Comparison of ENCODE assay signal across 10 mouse cellular contexts in genomic region chr11:79806417-79806816, GRCm38 (mm10).
A peak's percentile ranks its signal among the peaks of the same experiment; 100 is the strongest.
DNase-seq lines count a peak whose midpoint lies in the region; ATAC-seq and TF ChIP-seq lines count a peak whose summit lies in the region.
"Had no signal": no experiment of that assay in that cellular context is flagged by ENCODE, and none has a peak within 500 bp of the region (broad histone marks: within the 10 kb centered on the region; RNA-seq: fewer than 3 reads in every experiment).

No protein-coding gene starts in this region.

- no peak overlapping the region for H3K4me3 ChIP-seq in forebrain, embryonic 12.5 days (replicated peaks)
- no peak overlapping the region for H3K4me3 ChIP-seq in forebrain, postnatal 0 days (ENCODE audit: low read depth, low read length)
- H3K4me3 ChIP-seq in kidney, embryonic 16.5 days (ENCODE audit: low read length) = no peak overlapping the region
- H3K4me3 ChIP-seq in embryonic facial prominence, embryonic 14.5 days (ENCODE audit: low read depth, low read length) = no peak overlapping the region
- no peak overlapping the region for H3K4me3 ChIP-seq in limb, embryonic 12.5 days (replicated peaks)

- H3K9ac ChIP-seq in forebrain, embryonic 12.5 days = no peak overlapping the region
- no peak overlapping the region for H3K9ac ChIP-seq in forebrain, postnatal 0 days
- H3K9ac ChIP-seq in kidney, embryonic 16.5 days (replicated peaks; ENCODE audit: low read length) = no peak overlapping the region
- H3K9ac ChIP-seq in embryonic facial prominence, embryonic 14.5 days (ENCODE audit: low read depth, low read length) = no peak overlapping the region
- H3K9ac ChIP-seq in limb, embryonic 12.5 days (replicated peaks) = no peak overlapping the region

- no peaks in the 10 kb centered on the region for H3K36me3 ChIP-seq in forebrain, embryonic 12.5 days (replicated peaks)
- H3K36me3 ChIP-seq in forebrain, postnatal 0 days (ENCODE audit: insufficient read depth) = no peaks in the 10 kb centered on the region
- no peaks in the 10 kb centered on the region for H3K36me3 ChIP-seq in kidney, embryonic 16.5 days (ENCODE audit: insufficient read depth, low read length)
- H3K36me3 ChIP-seq in embryonic facial prominence, embryonic 14.5 days (ENCODE audit: control insufficient read depth, insufficient read depth, low read length) = no peaks in the 10 kb centered on the region
- no peaks in the 10 kb centered on the region for H3K36me3 ChIP-seq in limb, embryonic 12.5 days

- 0 out of 2 replicates have a peak overlapping the region, but pooled peaks have one; percentile 3 for H3K27ac ChIP-seq in forebrain, embryonic 12.5 days
- H3K27ac ChIP-seq in forebrain, postnatal 0 days (ENCODE audit: low read depth, low read length) = no peak overlapping the region
- peak overlapping the region; percentile 80 for H3K27ac ChIP-seq in kidney, embryonic 16.5 days (ENCODE audit: low read length)
- peak overlapping the region; percentile 86 for H3K27ac ChIP-seq in embryonic facial prominence, embryonic 14.5 days (replicated peaks; ENCODE audit: low read depth, low read length)
- H3K27ac ChIP-seq in limb, embryonic 12.5 days = peak overlapping the region; percentile 92

- no peak for DNase-seq in forebrain, postnatal 0 days
- DNase-seq in kidney, postnatal 4 days = no peak
- no peak for DNase-seq in embryonic facial prominence, embryonic 14.5 days (ENCODE audit: low spot score)
- DNase-seq in right cerebral cortex, postnatal 10 days (ENCODE audit: low spot score in 2 of 2) = no peak
- DNase-seq: lung, adult 2 months; thymus, adult 18-20 months had no signal

- no peak for TF ChIP-seq CTCF in forebrain, postnatal 0 days (IDR thresholded peaks at IDR 0.05; ENCODE audit: low read depth)

- H3K27me3 ChIP-seq in forebrain, embryonic 12.5 days = no peaks in the 10 kb centered on the region
- H3K27me3 ChIP-seq in forebrain, postnatal 0 days (ENCODE audit: insufficient read depth, low read length) = no peaks in the 10 kb centered on the region
- no peaks in the 10 kb centered on the region for H3K27me3 ChIP-seq in kidney, embryonic 16.5 days (ENCODE audit: insufficient read depth, low read length)
- no peaks in the 10 kb centered on the region for H3K27me3 ChIP-seq in embryonic facial prominence, embryonic 14.5 days (replicated peaks; ENCODE audit: control insufficient read depth, insufficient read depth, low read length)
- no peaks in the 10 kb centered on the region for H3K27me3 ChIP-seq in limb, embryonic 12.5 days

- H3K4me1 ChIP-seq in forebrain, embryonic 12.5 days = peaks cover 11% of the 10 kb centered on the region
- peaks cover 4% of the 10 kb centered on the region; the same call in 1 of the 2 replicates for H3K4me1 ChIP-seq in forebrain, postnatal 0 days (ENCODE audit: insufficient read depth)
- H3K4me1 ChIP-seq in kidney, embryonic 16.5 days (ENCODE audit: insufficient read depth, low read length) = peaks cover 29% of the 10 kb centered on the region
- peaks cover 45% of the 10 kb centered on the region for H3K4me1 ChIP-seq in embryonic facial prominence, embryonic 14.5 days (ENCODE audit: control insufficient read depth, insufficient read depth, low read length)
- H3K4me1 ChIP-seq in limb, embryonic 12.5 days (replicated peaks) = peaks cover 50% of the 10 kb centered on the region

- no peaks in the 10 kb centered on the region for H3K9me3 ChIP-seq in forebrain, embryonic 12.5 days
- no peaks in the 10 kb centered on the region for H3K9me3 ChIP-seq in forebrain, postnatal 0 days (ENCODE audit: low read length)
- peaks cover 6% of the 10 kb centered on the region; the same call in 1 of the 2 replicates for H3K9me3 ChIP-seq in kidney, embryonic 16.5 days (ENCODE audit: low read length)
- no peaks in the 10 kb centered on the region for H3K9me3 ChIP-seq in embryonic facial prominence, embryonic 14.5 days (ENCODE audit: control insufficient read depth, low read length)
- peaks cover 5% of the 10 kb centered on the region; the same call in 1 of the 2 replicates for H3K9me3 ChIP-seq in limb, embryonic 12.5 days

- ATAC-seq in forebrain, embryonic 12.5 days (ENCODE audit: low FRiP score) = no peak
- no peak for ATAC-seq in forebrain, postnatal 0 days
- ATAC-seq in kidney, embryonic 16.5 days (ENCODE audit: low FRiP score, low TSS enrichment) = 0 out of 2 replicates have a peak, but pooled peaks have one; percentile 3
- ATAC-seq in embryonic facial prominence, embryonic 14.5 days (ENCODE audit: low read depth) = peak; percentile 34
- peak; percentile 49; the same call in 1 of the 2 replicates for ATAC-seq in limb, embryonic 12.5 days (ENCODE audit: insufficient number of reproducible peaks, insufficient read depth, low FRiP score, low TSS enrichment, low read depth)
- ATAC-seq in erythroblast, adult 5-6 weeks (replicated peaks; ENCODE audit: low FRiP score, poor library complexity, severe bottlenecking) = no peak

- H3K4me2 ChIP-seq in forebrain, embryonic 12.5 days = no peak overlapping the region
- H3K4me2 ChIP-seq in forebrain, postnatal 0 days (ENCODE audit: low read depth) = no peak overlapping the region
- no peak overlapping the region for H3K4me2 ChIP-seq in kidney, embryonic 16.5 days (replicated peaks; ENCODE audit: low read depth, low read length)
- peak overlapping the region; percentile 37 for H3K4me2 ChIP-seq in embryonic facial prominence, embryonic 14.5 days (ENCODE audit: low read depth, low read length)
- H3K4me2 ChIP-seq in limb, embryonic 12.5 days = peak overlapping the region; percentile 41

- 82% methylated on average over 10 of the region's 10 CpGs for WGBS in forebrain, embryonic 12.5 days
- 73% methylated on average over 10 of the region's 10 CpGs for WGBS in forebrain, postnatal 0 days
- WGBS in kidney, embryonic 16.5 days = 69% methylated on average over 10 of the region's 10 CpGs
- WGBS in embryonic facial prominence, embryonic 14.5 days = 46% methylated on average over 10 of the region's 10 CpGs
- 49% methylated on average over 10 of the region's 10 CpGs for WGBS in limb, embryonic 12.5 days

Comparison
In these comparisons a context has a peak if more than half of its experiments do, and no peak if none do; other contexts are left out.
1. ATAC-seq: peak in kidney, embryonic 16.5 days (single experiment), embryonic facial prominence, embryonic 14.5 days (single experiment) and limb, embryonic 12.5 days (single experiment); none in forebrain, embryonic 12.5 days (single experiment), forebrain, postnatal 0 days (single experiment) and erythroblast, adult 5-6 weeks (single experiment).
2. H3K4me2 ChIP-seq: peak in embryonic facial prominence, embryonic 14.5 days (single experiment) and limb, embryonic 12.5 days (single experiment); none in forebrain, embryonic 12.5 days (single experiment), forebrain, postnatal 0 days (single experiment) and kidney, embryonic 16.5 days (single experiment).